Mouse (Mus musculus): ENCODE measurements around the gene Nxpe4. TPM values are rescaled to one million over a fixed set of nuclear protein-coding genes. Genes with fewer than 3 reads are reported as not detected.

Gene Nxpe4
- total RNA-seq (2023), result 10 to 100 TPM; 16.4 to 20.8 TPM

DNA sequence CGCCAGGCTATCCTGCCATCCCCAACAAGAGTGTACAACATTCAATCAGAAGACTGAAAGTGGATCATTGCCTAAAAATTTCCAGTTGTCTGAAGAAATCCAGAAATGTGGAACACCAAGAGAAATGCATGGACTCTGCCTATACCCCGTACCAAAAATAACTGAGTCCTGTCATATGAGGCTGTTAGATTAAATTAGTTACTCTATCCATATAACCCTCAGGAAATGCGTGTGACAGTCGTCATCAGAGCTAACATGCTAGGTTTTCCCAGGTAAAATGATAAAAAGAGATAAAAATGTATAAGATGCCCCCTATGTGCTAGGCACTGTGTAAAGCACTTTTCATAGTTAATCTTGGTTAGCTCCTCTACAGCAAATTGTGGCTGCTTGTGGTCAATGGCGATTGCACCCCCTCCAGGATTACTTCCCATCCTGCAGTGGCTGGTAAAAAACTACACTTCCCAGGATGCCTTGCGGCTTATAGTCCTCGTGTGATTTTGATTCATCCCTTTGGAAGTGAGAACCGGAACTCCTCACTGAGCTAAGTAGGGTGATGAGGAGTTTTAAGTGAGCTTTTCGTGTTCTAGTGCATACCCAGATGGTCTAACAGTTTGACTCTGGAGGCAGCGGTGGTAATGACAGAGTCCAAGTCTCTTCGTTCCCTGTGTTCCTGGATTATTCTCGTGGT is at the start of gene Nxpe4:
Nxpe4 (plus strand) TSS at position 519 of the 688 bp plus-strand sequence.

DNA sequence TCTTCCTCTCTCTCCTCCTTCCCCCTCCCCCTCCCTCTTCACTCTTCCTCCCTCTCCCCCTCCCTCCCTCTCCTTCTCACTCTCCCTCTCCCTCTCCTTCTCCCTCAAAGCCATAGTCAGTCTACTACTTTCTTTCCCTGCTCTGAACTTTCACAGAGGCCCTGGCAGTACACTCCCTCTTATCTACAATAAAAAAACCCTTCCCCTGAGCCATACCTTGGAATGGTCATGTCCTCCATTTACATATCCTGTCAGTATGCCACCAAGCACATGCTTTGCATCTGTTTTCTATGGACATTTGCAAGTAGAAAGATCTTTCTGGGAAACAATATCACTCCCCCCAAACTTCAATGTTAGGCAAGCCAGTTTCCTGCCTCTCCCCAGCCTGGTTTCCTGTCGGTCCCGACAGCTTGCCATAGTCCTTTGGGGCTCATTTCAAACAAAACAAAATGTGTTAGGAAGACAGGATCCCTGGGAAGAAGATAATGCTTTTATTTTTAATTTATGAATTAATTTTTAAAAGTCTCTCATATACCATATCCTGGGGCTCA is 191.4 kb downstream of the Nxpe4 start, which contains the start of gene Nxpe2:
Nxpe2 (minus strand) TSS at position 307 of the 551 bp plus-strand sequence.

Other genes starting within 250 kb of the Nxpe4 start
- 10 to 100 TPM in 1 of 2 experiments, 1 to 10 TPM in 1; 5.0 to 15.2 TPM for gene Nxpe2, start 191.4 kb downstream of the Nxpe4 start, total RNA-seq (2023)